Mouse (Mus musculus): Measurements from ENCODE around the gene Lrfn1.

GRCm38 (mm10) chr7:28490903-28491302, 39.1 kb downstream of the Lrfn1 start:
- TF ChIP-seq GATA1 (IDR thresholded peaks at IDR 0.05; ENCODE audit: low read length) = no peak
- no peak for TF ChIP-seq TAL1 (IDR thresholded peaks at IDR 0.05; ENCODE audit: low read length)
